Mouse (Mus musculus): ENCODE measurements around the gene Pde4dip. TPM values are rescaled to one million over a fixed set of nuclear protein-coding genes. Genes with fewer than 3 reads are reported as not detected.

The Pde4dip gene
- total RNA-seq, 2 experiments from 2014 or later = 223 to 235 TPM

DNA sequence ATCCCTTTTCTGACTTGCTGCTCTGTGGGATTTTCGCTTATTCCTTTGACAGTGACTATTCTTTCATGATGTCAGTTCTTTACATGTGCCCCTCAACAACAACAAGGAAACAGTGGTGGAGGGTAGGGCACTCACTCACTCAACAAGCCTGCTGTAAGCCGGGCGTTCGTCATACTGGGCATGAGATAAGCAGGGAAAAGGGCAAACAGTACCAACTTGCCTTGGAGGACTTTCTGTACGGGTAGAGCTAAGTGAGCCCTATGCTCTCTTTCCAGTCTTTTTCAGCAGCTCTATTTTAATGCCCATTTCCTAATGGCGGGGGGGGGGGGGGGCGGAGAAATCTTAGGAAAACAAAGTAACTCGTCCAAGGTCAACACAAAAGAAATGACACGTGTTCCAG is 246.5 kb downstream of the Pde4dip start:
- DNase-seq = no peak

DNA sequence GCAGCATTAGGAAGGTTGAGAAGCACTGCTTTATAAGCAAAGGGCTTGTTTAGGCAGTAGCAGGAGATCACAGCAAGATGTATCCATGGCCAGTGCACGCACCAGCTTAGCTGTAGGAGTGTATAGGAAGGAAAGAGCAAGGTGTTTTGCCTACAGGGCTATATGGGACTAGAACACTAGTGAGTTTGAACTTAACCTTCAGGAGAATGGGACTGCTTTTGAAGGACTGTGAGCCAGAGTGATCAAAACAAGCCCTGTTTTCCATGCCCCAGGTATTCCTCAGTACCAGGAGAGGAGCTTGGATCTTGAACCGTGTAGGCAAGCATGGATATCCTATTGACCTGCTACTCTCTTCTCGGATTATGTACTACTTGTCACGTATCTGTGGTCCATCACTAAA is 247.1 kb downstream of the Pde4dip start:
- DNase-seq = no peak

Small RNAs within 50 kb of the gene (microRNA-seq; reads per million reads assigned to microRNA genes)
- gene Mir7225 = 0 reads per million in 2 experiments

Other genes starting within 250 kb of the Pde4dip start
- gene Prkab2, start 230.5 kb downstream of the Pde4dip start, total RNA-seq (2021) = 10 to 100 TPM; 40.7 to 41.2 TPM
- not detected for gene Gm17651, start 214.0 kb downstream of the Pde4dip start, total RNA-seq (2021)
- 10 to 100 TPM; 79.1 to 83.4 TPM for gene Sec22b, start 12.5 kb upstream of the Pde4dip start, total RNA-seq (2021)
- 10 to 100 TPM; 23.2 to 24.6 TPM for gene Notch2, start 124.8 kb upstream of the Pde4dip start, total RNA-seq (2021)

All from layer of hippocampus, postnatal 36 days (tissue).